Mouse (Mus musculus): ENCODE results near the gene Icos.

- TF ChIP-seq GATA1 (IDR thresholded peaks at IDR 0.05; ENCODE audit: borderline replicate concordance, low read length) (no peak), FLI1 (IDR thresholded peaks at IDR 0.05; ENCODE audit: low read length) (no peak)
Observed at GRCm38 (mm10) chr1:61035270-61035669, 57.5 kb downstream of the Icos start.
